Mouse (Mus musculus): ENCODE measurements at regions not wholly inside any gene's neighbourhood (a gene's known extent, or its start where the extent isn't known, plus 50 kb on each side); places are given as distances from the start of the nearest gene placed in this dataset.

GRCm38 (mm10) chr2:160066491-160067303 lies 267.3 kb downstream of the Gm826 start:
- peak; percentile 34 to 49 for DNase-seq (ENCODE audit: low spot score in 2 of 2)

GRCm38 (mm10) chr2:160062148-160062937 lies 271.6 kb downstream of the Gm826 start:
- no peak for DNase-seq (ENCODE audit: low spot score in 2 of 2)

- DNase-seq (ENCODE audit: low spot score in 2 of 2), result no peak
Observed at GRCm38 (mm10) chr2:160060091-160060490, 273.9 kb downstream of the Gm826 start.

DNA sequence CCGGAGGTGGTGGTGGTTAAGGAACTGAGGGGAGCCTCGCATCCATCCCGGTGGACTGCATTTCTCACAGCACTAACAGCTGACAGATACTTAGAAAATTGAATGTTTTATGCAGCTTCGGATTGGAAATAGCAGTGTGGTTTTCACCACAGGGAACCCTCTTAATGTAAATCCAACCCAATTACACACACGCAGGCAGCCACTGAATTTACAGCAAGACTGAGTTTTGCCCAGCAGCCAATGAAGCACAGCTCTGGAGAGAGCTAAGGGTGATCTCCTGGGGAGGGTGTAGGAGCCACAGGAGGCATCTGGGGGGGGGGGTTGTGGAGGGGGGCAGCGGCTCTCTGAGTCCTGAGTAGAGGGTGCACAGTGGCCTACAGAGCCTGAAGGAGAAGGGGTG lies 276.8 kb downstream of the Gm826 start:
- no peak for DNase-seq (ENCODE audit: low spot score in 2 of 2)

DNA sequence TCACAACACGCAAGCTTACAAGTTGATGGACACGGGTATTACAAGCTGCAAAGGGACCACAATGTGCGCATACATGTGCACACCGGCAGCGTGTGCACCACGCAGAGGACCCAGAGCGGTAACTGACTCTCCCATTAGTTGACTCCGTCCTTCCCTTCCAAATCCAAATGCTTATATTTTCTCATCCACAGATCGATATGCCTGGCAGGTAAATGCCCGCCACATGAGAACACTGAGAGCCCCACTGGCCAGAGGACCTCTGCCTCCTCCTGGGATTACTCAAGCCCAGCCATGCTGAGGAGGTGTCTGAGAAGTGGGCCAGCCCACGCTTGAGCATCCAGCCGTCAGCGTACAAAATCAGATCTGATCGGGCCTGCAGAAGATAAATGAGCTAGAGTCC lies 279.6 kb downstream of the Gm826 start:
- DNase-seq (ENCODE audit: low spot score in 2 of 2), result no peak

GRCm38 (mm10) chr2:160048286-160048685 lies 285.7 kb downstream of the Gm826 start:
- DNase-seq (ENCODE audit: low spot score in 2 of 2), result no peak

DNA sequence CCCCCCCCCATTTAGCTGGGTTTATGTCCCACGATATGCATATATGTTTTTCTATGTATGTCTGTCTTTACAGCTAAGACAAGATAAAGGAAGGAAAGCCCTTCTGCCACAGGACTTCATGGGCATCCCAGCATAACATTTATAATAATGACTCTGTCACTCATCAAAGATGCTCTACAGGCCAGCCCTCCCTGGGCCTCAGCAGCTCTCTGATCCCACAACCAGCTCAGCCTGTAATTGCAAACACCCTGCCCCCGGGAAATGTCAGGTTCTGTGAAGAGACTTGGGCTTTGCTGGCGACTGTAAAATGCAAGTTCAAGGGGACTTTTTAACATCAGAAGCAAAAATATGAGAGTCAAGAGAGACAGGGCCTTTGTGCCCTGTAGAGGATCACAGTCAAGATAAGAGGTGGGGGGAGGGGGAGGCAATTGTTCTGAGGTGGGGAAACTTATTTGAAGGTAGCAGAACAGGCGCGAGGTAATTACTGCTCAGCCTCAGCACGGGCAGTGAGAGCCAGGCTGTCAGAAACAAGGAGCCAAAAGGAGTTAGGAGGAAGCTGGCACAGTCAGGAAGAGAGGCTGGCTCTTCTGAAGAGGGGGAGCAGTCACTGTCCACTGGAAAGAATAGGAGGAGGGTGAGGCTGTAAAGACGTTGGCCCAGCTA lies 286.9 kb downstream of the Gm826 start:
- DNase-seq (ENCODE audit: low spot score in 2 of 2), result no peak

- no peak for DNase-seq (ENCODE audit: low spot score in 2 of 2)
Observed at GRCm38 (mm10) chr2:160044591-160044990, 289.4 kb downstream of the Gm826 start.

DNA sequence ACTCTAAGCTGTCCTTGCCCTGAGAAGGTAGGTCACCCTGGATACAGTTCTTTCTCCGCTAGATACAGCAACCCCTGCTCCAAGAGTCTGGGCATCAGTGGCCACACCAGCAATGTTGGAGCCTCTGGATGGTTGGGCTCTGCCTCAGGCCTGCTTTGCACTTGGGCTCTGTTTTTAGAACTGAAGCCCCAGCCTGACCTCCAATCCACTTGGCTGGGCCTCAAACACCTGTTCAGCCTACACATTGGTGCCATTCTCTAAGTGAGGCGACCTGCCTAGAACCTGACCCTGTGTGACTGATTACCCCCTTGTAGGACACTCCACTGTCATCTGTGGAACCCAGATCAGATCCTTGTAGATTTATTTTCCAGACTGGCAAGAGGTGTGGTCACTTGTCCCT lies 289.8 kb downstream of the Gm826 start:
- no peak for DNase-seq (ENCODE audit: low spot score in 2 of 2)

DNA sequence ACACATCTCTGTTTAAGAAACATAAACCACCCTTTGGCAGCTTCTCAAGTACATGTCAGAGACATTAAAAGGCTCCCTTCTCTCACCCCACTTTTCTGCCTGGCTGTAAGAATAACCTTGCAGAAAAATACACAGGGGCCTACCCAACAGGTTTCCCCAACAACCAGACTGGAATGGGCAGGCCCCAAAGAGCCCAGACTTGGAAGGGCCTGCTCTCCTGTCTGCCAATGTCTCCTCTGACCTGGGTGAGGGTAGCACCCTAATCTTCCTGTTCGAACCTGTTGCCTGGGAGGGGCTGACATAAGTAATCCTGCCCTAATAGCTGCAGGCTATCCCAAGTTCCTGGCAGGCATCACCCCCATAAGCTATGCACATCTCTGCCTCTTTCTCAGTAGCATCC lies 304.5 kb downstream of the Gm826 start:
- DNase-seq (ENCODE audit: low spot score in 2 of 2), result no peak

- DNase-seq (ENCODE audit: low spot score in 2 of 2), result no peak
Observed at GRCm38 (mm10) chr2:160028459-160028858, 305.5 kb downstream of the Gm826 start.

DNA sequence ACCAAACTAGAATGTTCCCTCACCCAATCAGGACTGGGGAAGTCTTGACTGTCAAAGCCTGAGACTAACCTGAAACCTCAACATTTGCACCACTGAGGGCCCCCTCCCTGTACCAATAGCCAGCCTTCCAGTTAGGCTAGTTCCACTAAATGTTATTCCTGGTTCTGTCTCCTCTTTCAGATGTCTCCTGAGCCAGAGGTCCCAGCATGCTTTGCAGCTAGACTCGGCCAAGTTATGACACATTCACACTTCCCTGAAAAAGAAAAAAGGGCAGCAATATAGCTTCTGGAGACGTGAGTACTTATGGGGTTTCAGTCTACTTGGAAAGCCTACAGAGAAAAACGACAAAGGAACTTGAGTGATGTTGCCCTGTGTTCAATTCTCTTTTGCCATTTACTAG lies 308.1 kb downstream of the Gm826 start:
- DNase-seq (ENCODE audit: low spot score in 2 of 2), result no peak

DNA sequence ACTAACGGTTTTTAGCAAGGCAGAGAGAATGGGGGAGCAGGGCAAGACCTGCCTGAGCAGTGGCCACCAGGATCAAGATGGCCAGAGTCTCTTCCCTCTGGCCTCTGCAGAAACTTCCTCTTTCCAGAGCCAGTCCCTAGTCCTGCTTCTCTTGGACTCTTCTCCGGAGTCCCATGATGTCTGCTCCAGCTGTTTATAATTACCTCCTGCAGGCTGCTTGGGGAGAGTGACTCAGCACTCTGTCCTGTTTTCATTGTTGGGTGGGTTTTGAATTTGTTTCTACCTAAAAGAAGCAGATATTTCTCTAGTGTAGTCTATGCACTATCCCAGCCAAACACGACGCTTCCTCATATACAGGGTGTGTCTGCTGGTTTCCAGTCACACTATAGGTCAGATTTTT lies 312.4 kb downstream of the Gm826 start:
- DNase-seq (ENCODE audit: low spot score in 2 of 2), result no peak

GRCm38 (mm10) chr2:160020876-160021275 lies 313.1 kb downstream of the Gm826 start:
- DNase-seq (ENCODE audit: low spot score in 2 of 2), result no peak

GRCm38 (mm10) chr2:160017020-160017812 lies 316.7 kb downstream of the Gm826 start:
- DNase-seq (ENCODE audit: low spot score in 2 of 2), result no peak

GRCm38 (mm10) chr2:160011421-160011820 lies 322.5 kb downstream of the Gm826 start:
- no peak for DNase-seq (ENCODE audit: low spot score in 2 of 2)

- DNase-seq (ENCODE audit: low spot score in 2 of 2), result no peak
Observed at GRCm38 (mm10) chr2:160002695-160003094, 331.3 kb downstream of the Gm826 start.

DNA sequence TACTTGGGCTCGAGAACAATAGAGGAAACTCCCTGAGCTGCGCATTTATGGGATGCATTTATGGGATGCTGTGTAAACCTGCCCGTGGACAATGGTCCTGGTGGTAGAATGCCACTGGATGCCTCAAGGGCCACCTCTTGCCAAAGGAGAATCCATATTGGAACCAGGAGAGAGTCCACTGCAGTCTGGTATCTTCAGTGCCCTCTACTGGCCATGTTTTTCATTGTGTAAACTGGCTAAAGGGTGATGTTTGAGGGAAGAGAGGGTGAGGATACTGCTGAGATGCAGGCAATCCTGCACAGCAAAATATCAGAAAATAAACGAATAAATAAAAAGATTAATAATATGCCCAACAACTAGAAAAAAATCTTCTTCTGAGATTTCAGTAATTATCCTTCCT lies 333.5 kb downstream of the Gm826 start:
- peak in 1 of 2 experiments; percentile 17 for DNase-seq (ENCODE audit: low spot score in 2 of 2)

DNA sequence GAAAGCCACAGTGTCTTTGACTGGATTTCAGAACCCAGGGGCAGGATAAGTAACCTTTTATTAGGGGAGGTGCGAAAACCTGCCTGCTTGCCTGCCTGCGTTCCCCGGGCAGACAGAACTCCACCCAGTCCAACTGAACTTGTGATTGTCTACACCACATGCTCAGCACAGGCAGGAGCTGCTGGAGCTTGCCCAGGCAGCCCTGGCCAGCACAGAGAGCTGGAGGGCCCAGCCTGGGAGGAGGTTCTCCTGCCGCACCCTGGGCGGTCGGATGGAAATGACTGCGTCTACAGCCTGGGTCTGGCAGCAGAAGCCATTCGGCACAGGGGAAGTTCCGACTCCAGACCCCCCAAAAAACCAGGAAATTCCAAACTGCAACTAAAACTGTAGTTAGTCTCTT lies 336.6 kb downstream of the Gm826 start:
- no peak for DNase-seq (ENCODE audit: low spot score in 2 of 2)

DNA sequence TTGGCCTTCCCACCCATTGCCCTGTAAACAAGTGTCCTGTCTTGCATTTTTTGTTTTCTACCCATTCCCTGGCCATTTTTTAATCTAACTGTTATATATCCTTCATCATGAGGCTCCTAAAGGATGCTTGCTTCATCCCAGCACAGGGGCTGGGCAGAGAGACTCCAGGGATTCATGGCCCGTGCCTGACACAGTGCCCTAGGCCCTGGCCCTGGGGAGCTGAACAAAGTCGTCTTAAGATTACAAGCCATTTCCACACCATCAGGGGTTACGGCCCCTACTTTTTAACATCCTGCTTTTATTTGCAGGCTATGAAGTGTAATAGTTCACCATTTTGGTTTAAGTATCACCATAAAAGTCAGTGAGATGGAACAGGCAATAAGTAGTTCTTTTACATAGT lies 339.5 kb downstream of the Gm826 start:
- DNase-seq (ENCODE audit: low spot score in 2 of 2), result no peak

DNA sequence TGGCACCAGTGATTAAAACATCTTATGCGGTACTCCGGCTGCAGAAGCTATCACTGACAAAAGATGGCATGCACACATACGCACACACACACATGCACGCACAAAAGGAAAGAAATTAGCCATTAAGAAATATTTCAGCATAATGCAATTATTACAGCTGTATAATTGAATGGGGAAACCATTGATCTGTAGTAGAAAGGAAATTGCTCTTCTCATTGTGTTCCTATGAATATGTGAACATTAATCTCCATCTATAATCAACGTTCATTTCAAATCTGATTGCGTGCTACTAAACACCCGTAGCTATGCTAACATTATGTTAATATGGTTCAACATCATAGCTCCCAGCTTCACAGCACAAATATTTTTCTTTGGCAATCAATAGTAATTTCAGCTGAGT lies 347.2 kb downstream of the Gm826 start:
- no peak for DNase-seq (ENCODE audit: low spot score in 2 of 2)

All from layer of hippocampus, postnatal 10 days (tissue).